Mouse (Mus musculus): ENCODE results near the gene Cyp2d11.
"Not testable (repeated sequence)": the region's sequence is repeated elsewhere in the genome, so short reads cannot be mapped to it uniquely, and the experiment has no call there.

Cyp2d11 gene

DNA sequence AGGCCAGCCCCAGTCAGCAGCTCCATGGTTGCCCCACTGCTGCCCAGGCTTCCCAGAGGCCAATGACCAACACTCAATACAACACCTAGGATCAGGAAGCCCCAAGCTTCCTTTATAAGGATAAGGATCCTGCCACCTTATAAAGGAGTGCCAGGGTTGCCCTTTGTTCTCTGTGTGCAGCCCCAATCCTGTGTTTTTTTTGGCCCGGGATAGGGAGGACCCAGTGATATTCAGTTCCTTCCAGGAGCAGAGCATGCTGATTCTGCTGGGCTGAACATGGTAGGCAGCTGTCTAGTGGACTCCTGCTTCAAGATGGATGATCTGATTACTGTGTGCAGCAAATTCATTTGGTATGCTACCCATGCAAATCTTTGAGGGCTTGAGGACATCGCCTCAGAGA, at the start of gene Cyp2d11:
TSS of gene Cyp2d11 (minus strand) at position 101 of the 400 bp plus-strand sequence.
- not testable (repeated sequence) for DNase-seq (ENCODE audit: low spot score in 2 of 2)

DNA sequence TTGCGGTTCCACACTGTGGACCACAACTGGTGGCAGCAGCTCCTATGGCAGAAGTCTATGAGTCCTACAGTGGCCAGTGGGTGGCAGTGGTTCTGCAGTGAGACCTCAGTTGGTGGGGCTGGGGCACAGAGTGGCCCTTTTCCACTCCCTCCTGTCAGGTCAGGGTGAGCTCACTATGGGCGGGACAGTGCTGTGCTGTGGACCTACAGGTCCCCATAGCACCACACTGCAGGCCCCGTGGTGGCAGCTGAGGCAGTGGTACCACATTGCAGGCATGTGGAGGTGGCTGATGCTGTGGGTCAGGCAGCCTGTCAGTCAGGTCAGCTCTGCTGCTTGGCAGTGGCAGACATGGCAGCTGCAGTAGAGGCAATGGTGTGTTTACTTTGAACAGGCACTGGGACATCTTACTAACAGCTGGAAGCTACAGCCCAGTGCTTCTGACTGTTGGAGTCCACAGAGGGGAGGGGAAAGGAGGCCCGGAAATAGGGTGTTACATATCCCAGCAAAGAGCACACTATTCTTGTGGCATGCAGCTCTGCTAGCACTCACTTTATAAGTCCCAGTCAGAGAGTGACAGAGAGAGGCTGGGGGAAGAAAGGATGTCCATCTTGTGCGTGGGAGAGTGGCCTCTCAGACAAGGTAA, 44.3 kb upstream of the Cyp2d11 start:
- no peak for DNase-seq (ENCODE audit: low spot score in 2 of 2)

DNA sequence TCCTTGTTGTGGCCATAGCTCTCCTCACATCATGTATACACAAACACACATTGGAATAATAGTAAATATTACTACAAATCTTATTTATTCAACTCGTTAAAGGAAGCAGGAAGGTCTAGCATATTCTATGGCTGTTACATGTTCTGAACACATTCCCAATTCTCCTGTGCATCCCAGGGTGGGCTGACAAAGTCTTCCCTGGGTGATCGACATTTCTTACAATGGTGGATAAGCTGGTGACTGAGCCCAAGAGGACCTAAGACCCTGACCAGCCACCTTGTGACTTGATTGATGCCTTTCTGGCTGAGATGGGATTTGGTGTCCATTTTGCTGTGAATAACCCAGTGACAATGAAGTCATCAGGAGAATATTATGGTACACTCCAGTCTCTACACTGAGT, 41.8 kb upstream of the Cyp2d11 start:
- no peak for DNase-seq (ENCODE audit: low spot score in 2 of 2)

DNA sequence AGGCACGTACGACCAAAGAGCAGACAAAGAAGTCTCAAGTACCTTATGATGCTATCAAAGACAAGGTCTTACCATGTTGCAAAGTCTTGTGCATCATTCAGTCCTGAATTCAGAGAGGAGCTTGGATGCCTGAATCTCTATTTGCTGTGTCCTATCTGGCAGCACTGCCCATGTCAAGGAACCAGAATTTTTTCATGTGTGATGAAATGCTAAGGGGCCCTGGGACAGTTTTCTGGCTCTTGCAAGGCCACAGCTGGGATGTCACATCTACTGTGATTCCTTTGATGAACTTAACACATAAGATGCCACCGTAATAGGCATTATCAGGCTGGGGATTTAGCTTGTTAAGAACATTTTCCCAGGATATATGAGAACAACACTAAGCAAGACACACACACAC, 41.2 kb upstream of the Cyp2d11 start:
- no peak for DNase-seq (ENCODE audit: low spot score in 2 of 2)

DNA sequence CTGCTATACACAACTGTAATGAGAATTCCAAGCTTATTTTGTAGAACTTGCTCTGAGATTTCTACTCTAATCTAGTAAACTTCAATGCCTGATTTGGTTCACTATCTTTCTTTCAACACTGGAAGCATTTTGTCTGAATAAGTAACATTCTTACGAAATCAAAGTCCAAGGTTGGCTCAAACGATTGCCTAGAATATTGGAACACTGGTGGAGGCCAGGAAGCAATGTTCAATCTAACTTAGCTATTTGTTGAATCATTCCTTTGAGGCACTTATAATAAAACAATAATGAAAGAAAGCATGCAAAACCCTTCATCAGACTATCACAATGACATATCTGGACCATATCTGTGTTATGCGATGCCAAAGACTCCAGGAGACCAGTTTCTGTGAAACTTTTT, 40.7 kb upstream of the Cyp2d11 start:
- DNase-seq (ENCODE audit: low spot score in 2 of 2), result no peak

DNA sequence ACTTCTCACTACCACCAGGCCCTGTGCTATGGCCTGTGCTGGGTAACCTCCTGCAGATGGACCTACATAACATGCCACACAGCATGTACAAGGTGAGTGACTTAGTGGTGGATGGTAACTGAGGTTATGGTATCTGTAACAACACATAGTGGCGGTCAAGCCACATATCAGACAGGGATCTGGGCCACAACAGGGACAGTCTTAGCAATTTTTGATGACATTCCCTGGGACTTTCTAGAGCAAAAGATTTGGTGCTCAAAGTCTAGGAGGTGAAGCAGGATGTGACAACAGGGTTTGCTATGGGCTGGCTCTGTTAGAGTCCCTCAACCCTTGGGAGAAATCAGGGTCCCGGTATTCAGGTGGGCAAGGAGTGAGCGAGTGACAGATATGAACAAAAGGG, 39.8 kb upstream of the Cyp2d11 start:
- no peak for DNase-seq (ENCODE audit: low spot score in 2 of 2)

DNA sequence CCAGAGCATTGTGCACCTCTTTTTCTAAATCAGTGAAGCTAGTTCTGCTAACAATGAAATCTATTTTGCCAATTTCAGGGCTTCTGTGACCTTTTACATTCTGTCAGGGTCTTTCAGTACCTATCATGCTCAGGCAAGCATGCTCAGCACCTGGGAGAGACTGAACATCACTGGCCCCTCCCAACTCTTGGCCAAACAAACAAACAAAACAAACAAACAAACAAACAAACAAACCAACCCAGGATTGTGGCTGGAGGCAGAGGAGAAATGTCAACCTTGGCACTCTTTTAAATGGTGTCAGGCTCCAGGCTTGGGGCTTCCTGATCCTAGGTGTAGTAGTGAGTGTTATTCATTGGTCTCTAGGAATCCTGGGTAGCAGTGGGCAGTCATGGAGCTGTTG, 39.3 kb upstream of the Cyp2d11 start, which contains the start of gene Cyp2d9:
TSS of gene Cyp2d9 (plus strand) at position 301 of the 400 bp plus-strand sequence.
- no peak for DNase-seq (ENCODE audit: low spot score in 2 of 2)

DNA sequence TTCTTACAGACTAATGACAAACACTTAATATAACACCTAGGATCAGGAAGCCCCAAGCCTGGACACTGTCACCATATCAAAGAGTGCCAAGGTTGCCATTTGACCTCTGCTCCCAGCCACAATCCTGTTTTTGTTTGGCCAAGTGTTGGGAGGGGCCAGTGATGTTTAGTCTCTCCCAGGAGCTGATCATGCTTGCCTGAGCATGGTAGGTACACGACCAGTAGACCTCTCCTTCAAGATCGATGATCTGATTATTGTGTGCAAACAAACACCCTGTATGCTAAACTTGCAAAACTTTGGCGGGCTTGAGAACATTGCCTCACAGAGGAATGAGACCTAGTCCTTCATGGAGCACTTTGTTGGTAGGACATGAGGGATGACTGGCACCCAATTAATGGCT, 29.6 kb upstream of the Cyp2d11 start:
- no peak for DNase-seq (ENCODE audit: low spot score in 2 of 2)

DNA sequence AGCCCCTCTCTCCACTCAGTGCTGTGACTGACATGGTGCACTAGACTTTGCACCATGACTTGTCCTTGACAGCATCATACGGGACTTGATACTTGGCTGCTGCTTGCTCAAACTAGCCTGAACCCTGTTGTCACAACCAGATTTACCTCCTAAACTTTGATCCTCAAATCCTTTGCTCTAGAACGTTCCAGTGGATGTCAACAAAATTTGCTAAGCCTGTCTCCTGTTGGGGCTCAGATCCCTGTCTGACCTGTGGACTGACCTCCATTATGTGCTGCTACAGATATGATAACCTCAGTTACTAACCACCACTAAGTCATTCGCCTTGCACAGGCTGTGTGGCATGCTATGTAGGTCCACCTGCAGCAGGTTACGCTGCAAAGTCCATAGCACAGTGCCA, 29.1 kb upstream of the Cyp2d11 start:
- no peak for DNase-seq (ENCODE audit: low spot score in 2 of 2)

DNA sequence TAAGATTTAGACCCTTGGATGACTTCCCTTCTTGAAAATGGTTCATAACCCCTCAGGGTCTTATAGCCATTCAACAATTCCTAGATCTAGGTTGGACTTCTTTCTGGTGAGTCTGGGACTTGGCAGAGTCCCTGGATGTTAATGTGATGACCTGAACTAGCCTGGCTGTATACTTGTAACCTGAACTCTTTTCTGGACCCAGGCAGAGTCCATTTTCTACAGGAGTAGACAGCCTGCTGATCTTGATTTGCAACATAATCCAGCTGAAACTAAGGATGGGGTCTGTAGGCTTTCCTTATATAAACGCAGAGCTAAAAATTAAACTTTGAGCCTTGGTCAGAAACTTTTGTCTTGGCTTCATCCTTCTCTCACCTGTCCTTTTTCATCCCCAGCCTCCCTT, 24.8 kb upstream of the Cyp2d11 start:
- no peak for DNase-seq (ENCODE audit: low spot score in 2 of 2)

DNA sequence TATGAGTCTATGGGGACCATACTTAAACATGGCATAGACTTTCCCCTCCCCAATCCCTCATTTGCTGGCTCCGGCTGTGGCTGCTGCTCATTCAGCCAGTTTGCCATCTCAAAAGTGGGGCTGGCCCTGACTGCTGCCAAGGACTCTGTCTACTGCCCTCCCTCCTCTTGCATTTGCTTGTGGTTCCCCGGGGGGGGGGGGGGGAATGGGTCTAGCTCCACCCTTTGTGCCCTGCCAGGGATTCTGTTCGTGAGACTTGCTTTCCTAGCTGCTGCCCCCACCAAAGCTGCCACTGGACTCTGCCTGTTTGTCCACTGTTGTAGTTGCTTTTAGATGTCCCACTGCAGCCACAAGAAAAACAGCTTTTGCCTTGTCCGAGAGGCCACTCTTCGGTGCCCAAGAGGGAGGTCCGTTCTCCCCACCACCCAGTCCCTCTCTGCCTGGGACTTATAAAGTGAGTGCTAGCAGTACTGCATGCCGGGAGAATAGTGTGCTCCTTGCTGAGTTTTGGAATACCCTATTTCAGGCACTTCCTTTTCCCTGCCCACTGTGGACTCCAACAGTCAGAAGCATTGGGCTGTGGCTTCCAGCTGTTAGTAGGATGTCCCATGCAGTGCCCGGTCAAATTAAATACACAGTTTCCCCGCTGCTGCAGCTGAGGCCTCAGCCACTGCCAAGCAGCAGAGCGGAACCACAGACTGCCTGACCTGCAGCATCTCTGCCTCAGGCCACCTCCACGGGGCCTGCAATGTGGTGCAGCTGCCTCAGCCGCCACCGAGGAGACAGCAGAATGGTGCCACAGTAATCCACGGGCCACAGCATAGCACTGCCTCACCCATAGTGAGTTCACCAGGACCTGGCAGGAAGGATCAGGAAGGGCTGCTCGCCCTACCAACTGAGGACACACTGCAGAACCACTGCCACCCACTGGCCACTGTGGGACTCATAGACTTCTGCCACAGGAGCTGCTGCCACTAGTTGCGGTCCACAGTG, 23.3 kb upstream of the Cyp2d11 start:
- peak; percentile 81 to 87 for DNase-seq (ENCODE audit: low spot score in 2 of 2)

DNA sequence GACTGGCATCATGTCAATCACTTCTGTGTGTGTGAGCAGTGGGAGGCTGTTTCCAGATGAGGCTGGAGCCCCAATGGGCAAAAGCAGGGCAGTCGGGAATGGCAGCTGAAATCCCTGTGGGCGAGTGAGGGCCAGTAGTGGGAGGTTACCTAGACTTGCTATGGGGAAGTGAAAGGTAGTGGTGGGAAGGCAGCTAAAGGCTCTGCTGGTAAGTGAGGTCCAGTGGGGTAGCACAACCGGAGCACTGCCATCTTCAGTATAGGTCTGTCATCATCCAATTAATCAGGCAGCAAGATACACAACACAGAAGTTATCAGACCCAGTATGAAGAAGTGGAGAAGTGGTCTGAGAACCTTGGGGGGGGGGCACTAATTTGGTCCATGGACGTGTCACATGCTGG, 13.7 kb upstream of the Cyp2d11 start:
- DNase-seq (ENCODE audit: low spot score in 2 of 2), result no peak

DNA sequence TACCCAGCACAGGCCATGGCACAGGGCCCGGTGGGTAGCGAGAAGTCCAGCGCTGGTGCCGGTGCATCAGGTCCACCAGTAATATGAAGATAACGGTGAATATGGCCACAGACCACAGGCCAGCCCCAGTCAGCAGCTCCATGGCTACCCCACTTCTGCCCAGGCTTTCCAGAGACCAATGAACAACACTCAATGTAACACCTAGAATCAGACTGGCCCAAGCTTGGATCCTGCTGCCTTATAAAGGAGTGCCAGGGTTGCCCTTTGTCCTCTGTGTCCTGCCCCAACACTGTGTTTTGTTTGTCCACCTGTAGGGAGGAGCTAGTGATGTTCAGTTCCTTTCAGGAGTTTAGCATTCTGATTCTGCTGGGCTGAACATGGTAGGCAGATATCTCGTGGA, 13.2 kb upstream of the Cyp2d11 start, which contains the start of gene Cyp2d10:
TSS of gene Cyp2d10 (minus strand) at position 215 of the 400 bp plus-strand sequence.
- DNase-seq (ENCODE audit: low spot score in 2 of 2), result no peak

DNA sequence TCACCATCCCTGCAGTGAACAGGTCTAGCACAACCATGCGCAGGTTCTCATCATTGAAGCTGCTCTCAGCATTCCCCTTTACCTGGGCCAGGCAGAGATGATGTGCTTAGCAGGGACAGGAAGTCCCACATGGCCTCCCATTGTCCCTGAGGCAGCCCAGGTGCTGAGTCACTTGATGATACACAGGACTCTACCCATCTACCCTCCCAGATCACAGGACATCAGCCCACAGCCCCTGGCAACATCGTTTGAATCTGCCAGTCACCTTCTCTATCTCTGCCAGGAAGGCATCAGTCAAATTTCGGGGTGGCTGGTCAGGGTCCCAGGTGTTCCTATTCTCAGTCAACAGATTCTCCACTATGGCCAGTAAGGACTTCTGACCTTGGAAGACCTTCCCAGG, 10.3 kb upstream of the Cyp2d11 start:
- DNase-seq (ENCODE audit: low spot score in 2 of 2), result no peak

DNA sequence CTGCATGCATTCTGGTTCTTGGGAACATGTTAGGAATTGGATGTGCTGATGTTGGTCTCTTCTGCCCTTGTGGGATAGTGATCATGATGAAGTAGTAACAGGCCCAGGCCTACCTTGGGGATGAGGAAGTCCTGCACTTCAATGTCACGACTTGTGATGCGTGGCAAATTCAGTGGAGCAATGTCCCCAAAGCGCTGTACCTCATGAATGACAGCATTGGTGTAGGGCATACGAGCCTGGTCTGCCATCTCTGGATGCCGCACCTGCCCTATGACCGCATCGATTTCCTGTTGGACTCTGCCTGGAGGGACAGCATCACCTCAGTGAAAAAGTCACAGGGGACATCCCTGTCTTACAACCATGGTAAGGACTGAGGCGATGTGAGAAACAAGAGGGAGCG, 9.8 kb upstream of the Cyp2d11 start:
- no peak for DNase-seq (ENCODE audit: low spot score in 2 of 2)

DNA sequence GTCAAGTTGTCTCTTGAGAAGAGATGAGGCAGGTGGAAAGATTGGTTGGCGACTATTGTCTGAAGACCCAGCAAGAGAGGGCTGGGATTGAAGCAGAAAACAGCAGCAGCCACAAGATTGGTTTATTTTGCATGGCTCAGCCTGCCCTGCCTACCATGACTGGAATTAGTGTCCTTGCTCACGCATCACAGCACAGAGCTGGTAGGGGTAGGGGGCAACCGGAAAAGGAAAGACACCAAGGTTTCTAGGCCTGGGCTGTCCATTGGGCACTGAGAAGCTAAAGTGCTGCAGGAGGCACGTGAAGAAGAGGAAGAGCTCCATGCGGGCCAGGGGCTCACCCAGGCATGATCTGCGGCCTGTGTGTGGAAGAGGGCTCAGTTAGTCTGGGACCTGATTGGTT, 8.9 kb upstream of the Cyp2d11 start:
- no peak for DNase-seq (ENCODE audit: low spot score in 2 of 2)

DNA sequence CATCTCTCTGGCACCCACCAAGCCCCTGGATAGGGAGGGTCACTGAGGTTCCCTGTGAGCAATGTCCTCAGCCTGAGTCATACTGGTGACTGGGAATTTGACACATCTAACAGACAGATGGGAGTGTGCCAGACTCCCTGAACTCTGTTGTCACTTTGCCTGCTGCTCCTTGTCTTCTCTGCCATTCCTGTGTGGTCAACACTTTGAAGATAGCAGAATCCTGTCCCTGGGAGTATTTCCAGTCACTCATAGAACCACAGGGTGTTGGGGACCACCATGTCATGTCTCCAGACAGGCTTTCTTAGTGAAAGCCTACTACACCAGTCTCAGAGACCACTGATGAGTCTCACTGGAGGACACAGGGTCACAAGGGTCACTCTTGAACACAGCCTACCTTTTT, 8.3 kb upstream of the Cyp2d11 start:
- DNase-seq (ENCODE audit: low spot score in 2 of 2), result no peak

DNA sequence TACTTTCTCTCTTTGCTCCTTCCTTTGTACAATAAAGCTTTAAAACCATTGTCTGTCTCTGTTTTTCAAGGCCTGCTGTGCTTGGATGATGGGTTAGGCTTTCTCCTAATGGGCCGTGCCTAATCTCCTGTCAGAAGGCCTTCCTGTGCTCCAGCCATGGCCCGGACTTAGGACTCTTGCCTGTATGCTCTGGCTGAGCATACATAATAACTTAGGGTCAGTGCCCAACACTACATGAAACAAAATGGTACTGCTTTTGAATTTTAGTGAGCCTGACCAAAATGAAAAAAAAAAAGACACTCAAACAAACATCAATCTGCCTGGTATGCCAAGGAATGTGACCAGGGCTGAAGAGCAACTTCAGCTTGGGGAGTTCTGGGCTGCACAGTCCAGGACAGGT, 7.7 kb upstream of the Cyp2d11 start:
- no peak for DNase-seq (ENCODE audit: low spot score in 2 of 2)

DNA sequence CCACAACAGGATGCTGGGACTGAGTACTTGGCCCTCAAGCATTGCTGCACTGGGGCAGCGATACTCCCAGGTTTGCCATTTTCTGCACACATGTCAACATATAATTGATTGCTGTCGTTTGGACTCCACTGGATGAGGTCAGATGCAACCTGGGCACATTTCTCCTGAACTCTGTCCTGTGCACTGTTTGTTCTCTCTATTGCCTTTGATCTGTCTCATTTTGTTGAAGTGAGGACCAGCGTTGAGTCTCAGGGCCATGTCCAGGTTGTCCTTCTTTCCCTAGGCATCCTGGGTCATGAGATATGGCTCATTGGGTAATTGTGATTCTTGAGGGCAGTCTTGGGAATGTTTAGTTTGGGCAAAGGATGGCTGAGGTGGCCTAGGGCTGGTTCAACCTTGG, 2.1 kb upstream of the Cyp2d11 start:
- DNase-seq (ENCODE audit: low spot score in 2 of 2), result not testable (repeated sequence)

DNA sequence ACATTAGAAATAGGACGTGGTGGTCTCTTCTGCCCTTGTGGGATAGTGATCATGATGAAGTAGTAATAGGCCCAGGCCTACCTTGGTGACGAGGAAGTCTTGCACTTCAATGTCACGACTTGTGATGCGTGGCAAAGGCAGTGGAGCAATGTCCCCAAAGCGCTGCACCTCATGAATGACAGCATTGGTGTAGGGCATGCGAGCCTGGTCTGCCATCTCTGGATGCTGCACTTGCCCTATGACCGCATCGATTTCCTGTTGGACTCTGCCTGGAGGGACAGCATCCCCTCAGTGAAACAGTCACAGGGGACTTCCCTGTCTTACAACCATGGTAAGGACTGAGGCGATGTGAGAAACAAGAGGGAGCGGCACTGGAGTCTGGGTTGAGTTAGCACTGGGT, 3.9 kb downstream of the Cyp2d11 start:
- not testable (repeated sequence) for DNase-seq (ENCODE audit: low spot score in 2 of 2)

DNA sequence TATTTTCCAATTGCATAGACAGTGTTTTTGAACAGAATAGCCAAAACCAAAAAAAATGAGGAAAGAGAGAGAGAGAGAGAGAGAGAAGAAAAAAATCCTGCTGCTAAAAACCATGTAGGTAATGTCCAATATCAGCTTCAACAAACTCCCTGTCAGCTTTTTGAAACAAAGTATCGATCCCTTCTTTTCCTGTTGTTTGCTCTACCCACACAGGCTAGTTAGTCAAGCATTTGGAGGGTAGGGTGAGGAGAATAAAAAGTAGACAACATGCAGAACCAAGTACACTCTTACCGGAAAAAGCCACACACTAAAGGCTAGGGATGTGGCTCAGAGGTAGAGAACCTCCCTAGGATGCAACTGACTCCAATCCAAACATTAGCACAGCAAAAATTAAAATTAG, 8.1 kb downstream of the Cyp2d11 start:
- no peak for DNase-seq (ENCODE audit: low spot score in 2 of 2)

DNA sequence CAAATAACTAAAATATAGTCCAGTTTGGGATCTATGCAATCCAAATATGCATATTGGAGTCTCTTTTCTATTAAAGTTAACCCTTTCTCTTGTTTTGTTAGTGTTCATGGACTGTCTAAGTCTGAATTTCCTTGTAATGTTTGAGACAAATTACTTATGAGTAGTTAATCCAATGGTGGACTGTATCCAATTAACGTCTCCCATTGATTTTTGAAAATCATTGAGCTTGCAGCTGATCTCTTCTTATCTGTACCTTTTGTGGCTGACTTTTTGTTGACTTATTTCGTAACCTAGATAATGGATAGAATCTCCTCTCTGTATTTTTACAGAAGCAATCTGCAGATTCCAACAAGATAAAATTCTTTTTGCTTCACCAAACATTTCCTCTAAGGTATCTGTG, 11.4 kb downstream of the Cyp2d11 start:
- no peak for DNase-seq (ENCODE audit: low spot score in 2 of 2)

DNA sequence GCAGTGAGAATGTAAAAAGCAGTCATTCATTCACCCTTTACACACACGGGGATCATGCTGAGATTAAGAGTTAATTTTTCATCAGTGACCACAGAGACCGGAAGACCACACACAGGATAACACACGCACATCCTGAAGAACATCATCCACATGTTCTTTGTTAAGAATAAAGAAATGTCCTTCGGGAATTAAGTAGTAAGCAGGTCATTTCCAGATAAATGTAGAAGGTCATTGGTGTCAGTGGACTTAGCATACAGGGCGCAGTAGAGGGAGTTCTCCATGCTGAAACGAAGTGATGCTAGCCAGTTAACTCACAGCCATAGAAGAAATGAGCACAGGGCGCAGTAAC, 13.1 kb downstream of the Cyp2d11 start:
- DNase-seq (ENCODE audit: low spot score in 2 of 2), result no peak
